Mouse (Mus musculus) neural tube, embryonic 11.5 days (tissue): ENCODE data around the gene Galns. TPM values are rescaled to one million over a fixed set of nuclear protein-coding genes. Genes with fewer than 3 reads are reported as not detected.

Experiments used
- ATAC-seq: fragments of 200-750 bp; cut with Nextera tagmentation; 2 replicates; pipeline ENCODE4 v1.8.0; 2017; ENCODE audit warnings: moderate number of reproducible peaks, mild to moderate bottlenecking, moderate TSS enrichment, moderate library complexity; ENCODE audit not compliant: insufficient read depth, low FRiP score, low TSS enrichment
- DNase-seq: peaks from one replicate; pipeline ENCODE4 v3.0.0-alpha.2; 2015; ENCODE audit warnings: low spot score
- H3K27ac ChIP-seq: fragments of 300-500 bp; sonication (generic); 2 replicates; pipeline ENCODE4 v1.5.1; 2014; ENCODE audit warnings: low read depth, mild to moderate bottlenecking, low read length
- H3K27me3 ChIP-seq: fragments of 300-500 bp; sonication (generic); 2 replicates; pipeline ENCODE4 v1.6.1; 2014; ENCODE audit warnings: mild to moderate bottlenecking, low read length, mixed read lengths; ENCODE audit not compliant: control insufficient read depth, insufficient read depth
- H3K36me3 ChIP-seq: fragments of 300-500 bp; sonication (generic); 2 replicates; pipeline ENCODE4 v1.6.1; 2014; ENCODE audit warnings: mild to moderate bottlenecking, low read length, moderate library complexity, mixed read lengths; ENCODE audit not compliant: control insufficient read depth, insufficient read depth
- H3K4me1 ChIP-seq: fragments of 300-500 bp; sonication (generic); 2 replicates; pipeline ENCODE4 v1.6.1; 2014; ENCODE audit warnings: low read length, mixed read lengths; ENCODE audit not compliant: control insufficient read depth, insufficient read depth
- H3K4me2 ChIP-seq: fragments of 300-500 bp; sonication (generic); 2 replicates; pipeline ENCODE4 v1.6.1; 2014; ENCODE audit warnings: low read depth, mild to moderate bottlenecking, moderate library complexity
- H3K4me3 ChIP-seq: fragments of 300-500 bp; sonication (generic); 2 replicates; pipeline ENCODE4 v1.5.1; 2014; ENCODE audit warnings: low read depth, low read length
- H3K9ac ChIP-seq: fragments of 300-500 bp; sonication (generic); 2 replicates; pipeline ENCODE4 v1.6.1; 2014; ENCODE audit warnings: mild to moderate bottlenecking, low read length
- H3K9me3 ChIP-seq: fragments of 300-500 bp; sonication (generic); 2 replicates; pipeline ENCODE4 v1.6.1; 2016; ENCODE audit warnings: low read length; ENCODE audit not compliant: control insufficient read depth
- WGBS: fragments of 180-500 bp; shearing (Covaris S2); extraction: QIAGEN DNeasy Blood & Tissue Kit; methylation state at CpG from one replicate; pipeline ENCODE4 v1.1.7; 2014; 5-methylcytosine and 5-hydroxymethylcytosine counted together
- polyA plus RNA-seq: library from polyadenylated mRNA; unstranded; fragments of >200 nt; fragmentation: Nextera tagmentation; extraction: Ambion mirVana; gene quantifications from 2 replicates; pipeline ENCODE4 v1.2.1, GENCODE M21; 2014

The Galns gene
- polyA plus RNA-seq, 1 experiment from 2014 or later, result 6.6 TPM

DNA sequence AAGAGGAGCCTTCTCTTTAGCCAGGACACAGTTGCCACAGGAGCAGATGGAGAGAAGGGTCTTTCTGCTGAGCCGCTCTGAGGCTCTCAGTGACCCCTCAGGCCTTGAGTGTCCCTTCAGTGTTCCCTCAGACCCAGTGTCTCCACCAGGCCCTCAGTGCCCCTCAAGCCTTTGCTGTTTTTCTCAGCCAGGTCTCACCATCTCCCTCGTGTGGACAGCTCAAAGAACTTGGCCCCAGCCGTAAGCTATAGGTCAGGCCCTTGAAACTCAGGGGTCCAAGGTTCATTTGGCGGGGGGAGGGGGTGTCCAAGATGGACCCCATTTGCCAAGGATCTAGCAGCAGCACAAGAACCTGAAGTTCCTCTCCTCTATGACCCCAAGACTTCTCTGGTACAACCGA lies 13.4 kb upstream of the Galns start:
- Histone ChIP-seq H3K27ac (no peak overlapping the region), H3K9ac (no peak overlapping the region), H3K9me3 (no peaks in the 10 kb centered on the region), H3K4me1 (no peaks in the 10 kb centered on the region), H3K36me3 (no peaks in the 10 kb centered on the region), H3K4me3 (no peak overlapping the region), H3K27me3 (no peaks in the 10 kb centered on the region), H3K4me2 (no peak overlapping the region)
- WGBS, result 77% methylated on average over 5 of the region's 5 CpGs
- ATAC-seq, result no peak
- DNase-seq, result no peak

- no peak overlapping the region for H3K27ac ChIP-seq
- no peak for ATAC-seq
- no peaks in the 10 kb centered on the region for H3K36me3 ChIP-seq
- 92% methylated on average over 17 of the region's 17 CpGs for WGBS
- no peak overlapping the region for H3K9ac ChIP-seq
- H3K4me1 ChIP-seq, result peaks cover 3% of the 10 kb centered on the region; the same call in 1 of the 2 replicates
- no peaks in the 10 kb centered on the region for H3K9me3 ChIP-seq
- H3K4me2 ChIP-seq, result no peak overlapping the region
- DNase-seq, result no peak
- no peak overlapping the region for H3K4me3 ChIP-seq
- no peaks in the 10 kb centered on the region for H3K27me3 ChIP-seq
These were observed 12.8 kb upstream of the Galns start for GRCm38 (mm10) chr8:122623844-122624642.

GRCm38 (mm10) chr8:122622727-122623126 lies 11.5 kb upstream of the Galns start, which contains the start of gene Pabpn1l:
Pabpn1l (minus strand) TSS chr8:122622739.
- no peak for DNase-seq
- ATAC-seq, result no peak
- Histone ChIP-seq H3K36me3 (no peaks in the 10 kb centered on the region), H3K4me2 (no peak within 1 kb of the TSS), H3K4me1 (peaks cover 5% of the 10 kb centered on the region; the same call in 1 of the 2 replicates), H3K9me3 (no peaks in the 10 kb centered on the region), H3K9ac (no peak within 1 kb of the TSS), H3K4me3 (no peak within 1 kb of the TSS), H3K27me3 (no peaks in the 10 kb centered on the region), H3K27ac (no peak within 1 kb of the TSS)
- WGBS, result 64% methylated on average over 6 of the region's 6 CpGs

DNA sequence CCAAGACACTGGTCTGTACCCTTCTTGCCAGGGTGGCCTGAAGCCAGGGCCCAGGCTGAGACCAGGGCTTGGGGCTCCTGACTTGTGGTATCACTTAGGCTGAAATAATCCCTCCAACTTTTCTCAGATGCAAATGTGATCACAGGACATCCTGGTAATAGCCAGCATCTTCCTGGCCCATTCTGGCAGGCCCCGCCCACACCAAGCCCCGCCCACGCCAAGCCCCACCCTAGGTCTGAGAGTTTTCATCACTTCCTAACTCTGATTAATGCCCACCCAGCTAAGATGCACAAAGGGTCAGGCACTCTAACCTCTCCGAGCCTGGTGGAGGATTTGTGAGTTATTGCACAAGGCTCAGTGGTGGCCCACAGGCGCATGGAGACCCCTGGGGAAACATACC lies 9.2 kb upstream of the Galns start:
- Histone ChIP-seq H3K4me2 (no peak overlapping the region), H3K4me3 (no peak overlapping the region), H3K36me3 (no peaks in the 10 kb centered on the region), H3K9me3 (no peaks in the 10 kb centered on the region), H3K4me1 (peaks cover 5% of the 10 kb centered on the region; the same call in 1 of the 2 replicates), H3K9ac (no peak overlapping the region), H3K27ac (no peak overlapping the region), H3K27me3 (no peaks in the 10 kb centered on the region)
- 41% methylated on average over 5 of the region's 5 CpGs for WGBS
- DNase-seq (no peak), ATAC-seq (no peak)

- H3K4me2 ChIP-seq, result no peak overlapping the region
- no peak overlapping the region for H3K9ac ChIP-seq
- no peaks in the 10 kb centered on the region for H3K27me3 ChIP-seq
- WGBS, result 79% methylated on average over 6 of the region's 6 CpGs
- DNase-seq, result no peak
- ATAC-seq, result no peak
- no peak overlapping the region for H3K4me3 ChIP-seq
- H3K36me3 ChIP-seq, result no peaks in the 10 kb centered on the region
- H3K4me1 ChIP-seq, result peaks cover 5% of the 10 kb centered on the region; the same call in 1 of the 2 replicates
- no peak overlapping the region for H3K27ac ChIP-seq
- H3K9me3 ChIP-seq, result no peaks in the 10 kb centered on the region
These were observed 7.6 kb upstream of the Galns start for GRCm38 (mm10) chr8:122618660-122619378.

- 37% methylated on average over 5 of the region's 7 CpGs for WGBS
- no peaks in the 10 kb centered on the region for H3K9me3 ChIP-seq
- H3K9ac ChIP-seq, result no peak overlapping the region
- no peaks in the 10 kb centered on the region for H3K27me3 ChIP-seq
- no peaks in the 10 kb centered on the region for H3K36me3 ChIP-seq
- ATAC-seq (no peak), DNase-seq (peak; percentile 86)
- H3K27ac ChIP-seq, result no peak overlapping the region
- H3K4me2 ChIP-seq, result no peak overlapping the region
- H3K4me3 ChIP-seq, result no peak overlapping the region
- peaks cover 5% of the 10 kb centered on the region; the same call in 1 of the 2 replicates for H3K4me1 ChIP-seq
These were observed 6.8 kb upstream of the Galns start for GRCm38 (mm10) chr8:122617947-122618546.

DNA sequence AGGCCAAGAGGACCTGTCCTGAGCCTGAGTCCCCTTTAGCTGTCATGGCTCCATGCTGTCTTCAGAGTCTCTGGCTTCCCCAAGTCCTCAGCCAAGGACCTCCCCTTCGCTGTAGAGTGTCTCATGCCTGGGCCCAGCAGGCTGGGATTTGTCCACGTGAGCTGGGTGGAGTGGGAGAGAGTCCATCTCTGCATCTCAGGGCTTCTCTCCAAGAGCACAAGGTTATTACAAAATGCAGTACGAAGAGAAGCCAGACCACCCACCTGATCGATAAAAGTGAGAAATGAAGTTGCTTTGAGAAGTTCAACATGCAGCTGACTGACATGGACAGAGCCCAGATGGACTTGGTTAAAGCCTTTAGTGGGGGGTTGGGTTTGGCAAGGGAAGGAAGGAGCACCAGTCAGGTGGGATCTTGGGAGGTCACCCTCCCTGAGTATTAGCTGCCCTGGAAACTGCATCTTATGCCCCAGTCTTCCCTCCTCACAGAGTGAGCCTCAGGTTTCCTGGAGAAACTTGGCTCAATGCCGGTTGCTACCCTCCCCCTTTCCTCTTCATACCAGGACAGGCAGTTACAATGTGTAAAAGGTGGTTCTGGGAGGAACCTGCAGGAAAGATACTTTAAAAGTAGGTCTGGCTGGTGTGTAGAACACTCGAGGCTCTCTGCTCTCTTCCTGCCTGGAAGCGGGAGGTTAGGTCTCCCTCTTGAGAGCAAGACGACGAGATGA lies 5.1 kb upstream of the Galns start:
- Histone ChIP-seq H3K4me1 (peaks cover 11% of the 10 kb centered on the region; the same call in 1 of the 2 replicates), H3K9ac (no peak overlapping the region)
- WGBS, result 75% methylated on average over 9 of the region's 9 CpGs

GRCm38 (mm10) chr8:122610612-122611277 lies 518 bp downstream of the Galns start:
- no peaks in the 10 kb centered on the region for H3K27me3 ChIP-seq
- 2% methylated on average over 20 of the region's 20 CpGs for WGBS
- peak overlapping the region; percentile 72 for H3K9ac ChIP-seq
- no peaks in the 10 kb centered on the region for H3K9me3 ChIP-seq
- H3K4me3 ChIP-seq, result peak overlapping the region; percentile 47
- ATAC-seq (peak; percentile 10; the same call in 1 of the 2 replicates), DNase-seq (no peak)
- H3K27ac ChIP-seq, result 0 out of 2 replicates have a peak overlapping the region, but pooled peaks have one; percentile 35
- H3K36me3 ChIP-seq, result no peaks in the 10 kb centered on the region
- H3K4me1 ChIP-seq, result peaks cover 8% of the 10 kb centered on the region
- H3K4me2 ChIP-seq, result peak overlapping the region; percentile 90

More for the DNA sequence above, 5.1 kb upstream of the Galns start:
- no peak overlapping the region for H3K4me2 ChIP-seq
- H3K27me3 ChIP-seq, result no peaks in the 10 kb centered on the region
- H3K27ac ChIP-seq, result no peak overlapping the region
- ATAC-seq, result no peak
- H3K9me3 ChIP-seq, result no peaks in the 10 kb centered on the region
- H3K36me3 ChIP-seq, result no peaks in the 10 kb centered on the region
- H3K4me3 ChIP-seq, result no peak overlapping the region
- DNase-seq, result peak; percentile 11
